Mouse (Mus musculus): ENCODE results near the gene Prc1.

GRCm38 (mm10) chr7:80360435-80360834 lies 66.2 kb downstream of the Prc1 start:
- TF ChIP-seq CTCF (IDR thresholded peaks at IDR 0.05; ENCODE audit: borderline replicate concordance, insufficient read depth, low read length) = no peak
- no peak for TF ChIP-seq POLR2A (IDR thresholded peaks at IDR 0.05; ENCODE audit: low read depth, low read length)
